Mouse (Mus musculus): ENCODE results near the gene Hist1h2be.

DNA sequence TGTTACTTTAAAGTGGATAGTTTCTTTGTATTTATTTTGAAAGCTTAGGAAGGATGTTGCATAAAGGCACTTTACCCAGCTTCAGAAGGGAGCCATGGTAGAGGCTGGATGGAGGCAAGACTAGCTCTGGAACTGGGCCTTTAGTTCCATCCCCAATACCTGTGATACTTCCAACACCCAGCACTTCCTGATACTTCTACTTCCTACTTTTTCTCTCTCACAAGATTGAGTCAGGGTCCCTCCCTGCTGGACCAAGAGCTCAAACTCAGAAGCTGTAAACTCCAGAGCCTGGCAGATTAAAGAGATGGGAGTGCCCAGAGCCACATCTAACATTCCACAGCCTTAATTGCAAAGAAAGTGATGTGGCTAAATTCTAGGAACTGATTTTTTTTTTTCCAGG, 36.6 kb downstream of the Hist1h2be start:
- TF ChIP-seq CTCF (IDR thresholded peaks at IDR 0.05; ENCODE audit: low read depth): no peak
- no peak for TF ChIP-seq EP300 (IDR thresholded peaks at IDR 0.05; ENCODE audit: low read depth)

Data from heart, postnatal 0 days (tissue).